Comparison of ENCODE assay signal across 11 mouse cellular contexts in the genomic region with DNA sequence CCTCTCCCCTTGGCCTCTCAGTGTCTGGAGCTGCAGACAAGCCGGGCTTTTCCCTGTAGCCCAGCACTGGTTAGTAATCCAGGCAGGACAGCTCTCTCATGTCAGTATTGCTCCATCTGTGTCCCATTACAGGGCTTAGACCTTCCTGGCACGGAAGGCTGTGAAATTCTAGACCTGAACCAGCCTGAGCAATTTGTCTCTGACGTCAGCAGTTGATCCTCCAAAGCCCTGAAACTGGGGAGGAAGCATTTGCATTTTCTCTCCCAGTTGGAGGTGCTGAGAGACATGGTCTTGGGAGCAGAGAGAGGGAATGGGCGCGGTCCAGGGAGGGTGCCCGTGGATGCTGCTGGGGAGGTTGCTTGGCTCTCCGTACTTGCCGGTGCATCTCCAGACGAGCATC. TPM values are rescaled to one million over a fixed set of nuclear protein-coding genes. Genes with fewer than 3 reads are reported as not detected.
DNase-seq lines count a peak whose midpoint lies in the region; ATAC-seq and TF ChIP-seq lines count a peak whose summit lies in the region.
"Had no signal": no experiment of that assay in that cellular context is flagged by ENCODE, and none has a peak within 500 bp of the region (broad histone marks: within the 10 kb centered on the region; RNA-seq: fewer than 3 reads in every experiment).

No protein-coding gene starts in this region.

- no peak overlapping the region for H3K4me3 ChIP-seq in heart, embryonic 12.5 days
- H3K4me3 ChIP-seq in embryonic facial prominence, embryonic 11.5 days (ENCODE audit: low read depth, low read length) = no peak overlapping the region
- peak overlapping the region; percentile 28; the same call in 1 of the 2 replicates for H3K4me3 ChIP-seq in limb, embryonic 10.5 days
- no peak overlapping the region for H3K4me3 ChIP-seq in midbrain, embryonic 10.5 days
- H3K4me3 ChIP-seq in left cerebral cortex, adult 2 months = no peak overlapping the region
- H3K4me3 ChIP-seq: neural tube, embryonic 12.5 days had no signal

- 24% methylated on average over 9 of the region's 9 CpGs for WGBS in heart, embryonic 12.5 days
- WGBS in embryonic facial prominence, embryonic 11.5 days = 18% methylated on average over 9 of the region's 9 CpGs
- 17% methylated on average over 9 of the region's 9 CpGs for WGBS in limb, embryonic 10.5 days
- WGBS in midbrain, embryonic 10.5 days = 36% methylated on average over 9 of the region's 9 CpGs

- intact Hi-C loops in left cerebral cortex, adult 2 months (cut with DNase I) = no loop called here

- no peak overlapping the region for H3K9ac ChIP-seq in heart, embryonic 12.5 days
- no peak overlapping the region for H3K9ac ChIP-seq in embryonic facial prominence, embryonic 11.5 days (replicated peaks; ENCODE audit: low read length)
- H3K9ac ChIP-seq: neural tube, embryonic 12.5 days had no signal

- H3K27ac ChIP-seq in heart, embryonic 12.5 days (ENCODE audit: poor library complexity, severe bottlenecking) = no peak overlapping the region
- peak overlapping the region; percentile 64; the same call in 1 of the 2 replicates for H3K27ac ChIP-seq in embryonic facial prominence, embryonic 11.5 days (replicated peaks; ENCODE audit: low read depth, low read length)
- H3K27ac ChIP-seq in limb, embryonic 10.5 days = peak overlapping the region; percentile 80
- H3K27ac ChIP-seq in midbrain, embryonic 10.5 days (replicated peaks) = no peak overlapping the region
- H3K27ac ChIP-seq in left cerebral cortex, adult 2 months = no peak overlapping the region
- H3K27ac ChIP-seq: neural tube, embryonic 12.5 days had no signal

- H3K4me1 ChIP-seq in heart, embryonic 12.5 days (replicated peaks) = 0 out of 2 replicates have a peak, but pooled peaks cover 4% of the 10 kb centered on the region
- no peaks in the 10 kb centered on the region; the same call in 1 of the 2 replicates for H3K4me1 ChIP-seq in embryonic facial prominence, embryonic 11.5 days (ENCODE audit: control insufficient read depth, insufficient read depth, low read length)
- peaks cover 15% of the 10 kb centered on the region for H3K4me1 ChIP-seq in limb, embryonic 10.5 days
- H3K4me1 ChIP-seq in midbrain, embryonic 10.5 days = peaks cover 4% of the 10 kb centered on the region
- H3K4me1 ChIP-seq: neural tube, embryonic 12.5 days had no signal

- ATAC-seq in heart, embryonic 12.5 days (ENCODE audit: insufficient number of reproducible peaks, low FRiP score) = peak; percentile 57; the same call in 1 of the 2 replicates
- peak; percentile 86 for ATAC-seq in embryonic facial prominence, embryonic 11.5 days (replicated peaks; ENCODE audit: insufficient number of reproducible peaks, low FRiP score, low TSS enrichment, low read depth)

- H3K4me2 ChIP-seq in heart, embryonic 12.5 days = no peak overlapping the region
- H3K4me2 ChIP-seq in embryonic facial prominence, embryonic 11.5 days (ENCODE audit: low read depth, low read length) = 0 out of 2 replicates have a peak overlapping the region, but pooled peaks have one; percentile 5
- H3K4me2 ChIP-seq: neural tube, embryonic 12.5 days had no signal

- no peaks in the 10 kb centered on the region for H3K9me3 ChIP-seq in heart, embryonic 12.5 days (replicated peaks)
- H3K9me3 ChIP-seq in embryonic facial prominence, embryonic 11.5 days (replicated peaks; ENCODE audit: control insufficient read depth, low read length) = no peaks in the 10 kb centered on the region
- H3K9me3 ChIP-seq in limb, embryonic 10.5 days (replicated peaks) = no peaks in the 10 kb centered on the region
- H3K9me3 ChIP-seq in midbrain, embryonic 10.5 days (replicated peaks) = no peaks in the 10 kb centered on the region
- H3K9me3 ChIP-seq: neural tube, embryonic 12.5 days had no signal

- H3K27me3 ChIP-seq in heart, embryonic 12.5 days (replicated peaks) = no peaks in the 10 kb centered on the region
- H3K27me3 ChIP-seq in embryonic facial prominence, embryonic 11.5 days (ENCODE audit: control insufficient read depth, insufficient read depth, low read length) = no peaks in the 10 kb centered on the region
- no peaks in the 10 kb centered on the region for H3K27me3 ChIP-seq in limb, embryonic 10.5 days (ENCODE audit: low read depth, poor library complexity, severe bottlenecking)
- no peaks in the 10 kb centered on the region for H3K27me3 ChIP-seq in midbrain, embryonic 10.5 days (ENCODE audit: low read depth, poor library complexity, severe bottlenecking)
- H3K27me3 ChIP-seq: neural tube, embryonic 12.5 days had no signal

- DNase-seq in heart, adult 8-10 months (ENCODE audit: low spot score) = no peak
- DNase-seq in 3T3-L1 (ENCODE audit: low read depth, low spot score) = peak; percentile 87
- peak; percentile 94 for DNase-seq in embryonic facial prominence, embryonic 11.5 days (ENCODE audit: low spot score)
- peak; percentile 61 for DNase-seq in limb, embryonic 10.5 days (ENCODE audit: low spot score)
- no peak for DNase-seq in thymus, adult 18-20 months
- no peak for DNase-seq in midbrain, embryonic 10.5 days (ENCODE audit: low spot score)
- DNase-seq in left cerebral cortex, adult 2 months (ENCODE audit: extremely low spot score in 1 of 2, low spot score in 2 of 2) = no peak
- DNase-seq: left cerebral cortex, postnatal 4 days had no signal

- H3K36me3 ChIP-seq in heart, embryonic 12.5 days = no peaks in the 10 kb centered on the region
- H3K36me3 ChIP-seq in embryonic facial prominence, embryonic 11.5 days (replicated peaks; ENCODE audit: control insufficient read depth, insufficient read depth, low read depth, low read length) = no peaks in the 10 kb centered on the region
- H3K36me3 ChIP-seq in limb, embryonic 10.5 days = no peaks in the 10 kb centered on the region
- H3K36me3 ChIP-seq in midbrain, embryonic 10.5 days = no peaks in the 10 kb centered on the region
- H3K36me3 ChIP-seq: neural tube, embryonic 12.5 days had no signal

- TF ChIP-seq CTCF in left cerebral cortex, adult 2 months (IDR thresholded peaks at IDR 0.05) = no peak

RNA-seq across cellular contexts. Expression of a gene that starts 19.0 kb away (rescaled TPM):
- polyA plus RNA-seq in heart, embryonic 12.5 days (2016; fragmentation: Nextera tagmentation; extraction: Ambion mirVana) = 0.08 TPM in 1 of 2 replicates, not detected in the other
- total RNA-seq in heart, adult 8-10 months (2022) = under 1 TPM in 1 of 4 experiments, not detected in 3; 0.14 TPM
- 0.11 and 0.14 TPM in 2 replicates for polyA plus RNA-seq in embryonic facial prominence, embryonic 11.5 days (2014; fragmentation: Nextera tagmentation; extraction: Ambion mirVana)
- 0.08 and 0.14 TPM in 2 replicates for polyA plus RNA-seq in limb, embryonic 10.5 days (2016; fragmentation: Nextera tagmentation; extraction: Ambion mirVana)
- polyA plus RNA-seq in midbrain, embryonic 10.5 days (2016; fragmentation: Nextera tagmentation; extraction: Ambion mirVana) = 0.06 and 0.35 TPM in 2 replicates
- total RNA-seq in left cerebral cortex, adult 2 months (2021) = 1 to 10 TPM; 2.3 TPM
- total RNA-seq: hematopoietic stem cell, adult 5-6 weeks had no signal

RNA-seq across cellular contexts. Expression of a gene that starts 31.2 kb away (rescaled TPM):
- 28.4 and 28.8 TPM in 2 replicates for polyA plus RNA-seq in heart, embryonic 12.5 days (2016; fragmentation: Nextera tagmentation; extraction: Ambion mirVana)
- 1 to 10 TPM; 5.0 to 7.2 (median 5.6) TPM for total RNA-seq in heart, adult 8-10 months (2022)
- 44.9 and 46.9 TPM in 2 replicates for polyA plus RNA-seq in embryonic facial prominence, embryonic 11.5 days (2014; fragmentation: Nextera tagmentation; extraction: Ambion mirVana)
- 20.0 and 25.8 TPM in 2 replicates for polyA plus RNA-seq in limb, embryonic 10.5 days (2016; fragmentation: Nextera tagmentation; extraction: Ambion mirVana)
- polyA plus RNA-seq in midbrain, embryonic 10.5 days (2016; fragmentation: Nextera tagmentation; extraction: Ambion mirVana) = 79.5 and 108 TPM in 2 replicates
- total RNA-seq in left cerebral cortex, adult 2 months (2021) = 10 to 100 TPM; 15.0 to 15.3 TPM
- total RNA-seq: hematopoietic stem cell, adult 5-6 weeks had no signal

Comparison
In these comparisons a context has a peak if more than half of its experiments do, and no peak if none do; other contexts are left out.
1. H3K27ac ChIP-seq: peak in embryonic facial prominence, embryonic 11.5 days (single experiment) and limb, embryonic 10.5 days (single experiment); none in heart, embryonic 12.5 days (single experiment), midbrain, embryonic 10.5 days (single experiment) and left cerebral cortex, adult 2 months (single experiment).
2. DNase-seq: peak in 3T3-L1 (single experiment), embryonic facial prominence, embryonic 11.5 days (single experiment) and limb, embryonic 10.5 days (single experiment); none in heart, adult 8-10 months (single experiment), thymus, adult 18-20 months (0 of 2), midbrain, embryonic 10.5 days (single experiment) and left cerebral cortex, adult 2 months (0 of 2).